Mouse (Mus musculus): ENCODE results near the gene Itgad. TPM values are rescaled to one million over a fixed set of nuclear protein-coding genes. Genes with fewer than 3 reads are reported as not detected.

The Itgad gene
- polyA plus RNA-seq, 1 experiment, result 0.56 TPM

DNA sequence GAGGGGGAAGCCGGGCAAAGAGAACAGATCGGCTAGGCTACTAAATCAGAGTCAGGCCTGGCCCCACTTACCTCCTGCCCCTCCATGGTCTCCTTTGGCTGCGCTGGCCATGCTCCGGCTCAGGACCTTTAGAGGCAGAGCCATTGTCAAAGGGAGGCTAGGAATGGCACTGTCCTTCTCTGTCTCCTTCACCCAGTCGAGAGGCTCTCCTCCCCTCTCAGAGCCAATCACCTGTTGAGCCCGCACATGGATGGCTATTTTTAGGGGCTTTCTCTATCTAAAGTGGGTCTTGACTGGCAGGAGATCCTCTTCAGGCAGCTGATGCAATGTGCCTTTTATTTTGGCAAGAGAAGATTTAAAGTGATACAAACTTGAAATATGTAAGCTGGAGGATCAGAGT lies 52.0 kb downstream of the Itgad start, which contains the start of gene Cox6a2:
TSS of gene Cox6a2 (minus strand) at position 236 of the 400 bp plus-strand sequence.
- WGBS, result 64% methylated on average over 6 of the region's 6 CpGs
- H3K4me1 ChIP-seq (ENCODE audit: control insufficient read depth, insufficient read depth, low read length), result no peaks in the 10 kb centered on the region
- TF ChIP-seq POLR2A (IDR thresholded peaks at IDR 0.05; ENCODE audit: borderline replicate concordance, extremely low read depth, low read depth, low read length) (no peak), CTCF (IDR thresholded peaks at IDR 0.05; ENCODE audit: insufficient read depth, low read length) (no peak)
- H3K4me3 ChIP-seq (replicated peaks; ENCODE audit: extremely low read depth, low read depth, low read length), result peak within 1 kb of the TSS; percentile 4
- DNase-seq, result peak; percentile 16

DNA sequence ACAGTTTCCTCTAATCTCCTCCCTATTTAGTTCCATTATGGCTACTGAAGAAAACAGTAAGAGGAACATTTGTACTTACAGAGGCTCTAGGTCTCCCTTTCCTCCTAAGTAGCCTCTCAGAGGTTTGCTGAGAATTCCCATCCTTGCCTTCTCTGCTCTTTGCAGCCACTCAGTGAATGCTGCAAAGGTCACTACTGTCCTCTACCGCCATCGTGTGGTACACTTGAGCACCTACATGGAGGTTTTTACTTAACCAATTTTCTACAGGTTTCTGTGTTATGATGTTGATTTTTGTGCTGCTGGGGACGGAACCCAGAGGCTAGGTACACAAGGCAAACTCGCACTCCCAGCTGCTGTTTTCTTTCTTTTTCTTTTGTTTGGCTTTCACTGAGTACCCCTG lies 54.0 kb downstream of the Itgad start:
- peak; percentile 41 for DNase-seq
- 4% methylated on average over 4 of the region's 4 CpGs for WGBS

GRCm38 (mm10) chr7:128209826-128210225 lies 55.6 kb downstream of the Itgad start:
- Histone ChIP-seq H3K4me3 (replicated peaks; ENCODE audit: extremely low read depth, low read depth, low read length) (no peak overlapping the region), H3K4me1 (ENCODE audit: control insufficient read depth, insufficient read depth, low read length) (no peaks in the 10 kb centered on the region)
- no peak for DNase-seq
- TF ChIP-seq CTCF (IDR thresholded peaks at IDR 0.05; ENCODE audit: insufficient read depth, low read length) (no peak), POLR2A (IDR thresholded peaks at IDR 0.05; ENCODE audit: borderline replicate concordance, extremely low read depth, low read depth, low read length) (no peak)
- WGBS, result 44% methylated on average over 3 of the region's 3 CpGs

More for the DNA sequence above, 54.0 kb downstream of the Itgad start:
- no peaks in the 10 kb centered on the region for H3K4me1 ChIP-seq (ENCODE audit: control insufficient read depth, insufficient read depth, low read length)
- TF ChIP-seq POLR2A (IDR thresholded peaks at IDR 0.05; ENCODE audit: borderline replicate concordance, extremely low read depth, low read depth, low read length) (no peak), CTCF (IDR thresholded peaks at IDR 0.05; ENCODE audit: insufficient read depth, low read length) (peak; percentile 68)
- H3K4me3 ChIP-seq (replicated peaks; ENCODE audit: extremely low read depth, low read depth, low read length), result no peak overlapping the region

GRCm38 (mm10) chr7:128219952-128220351 lies 65.8 kb downstream of the Itgad start:
- 59% methylated on average over 4 of the region's 4 CpGs for WGBS
- Histone ChIP-seq H3K4me3 (replicated peaks; ENCODE audit: extremely low read depth, low read depth, low read length) (no peak overlapping the region), H3K4me1 (ENCODE audit: control insufficient read depth, insufficient read depth, low read length) (no peaks in the 10 kb centered on the region)
- no peak for DNase-seq
- TF ChIP-seq POLR2A (IDR thresholded peaks at IDR 0.05; ENCODE audit: borderline replicate concordance, extremely low read depth, low read depth, low read length), result no peak
- no peak for TF ChIP-seq CTCF (IDR thresholded peaks at IDR 0.05; ENCODE audit: insufficient read depth, low read length)

DNA sequence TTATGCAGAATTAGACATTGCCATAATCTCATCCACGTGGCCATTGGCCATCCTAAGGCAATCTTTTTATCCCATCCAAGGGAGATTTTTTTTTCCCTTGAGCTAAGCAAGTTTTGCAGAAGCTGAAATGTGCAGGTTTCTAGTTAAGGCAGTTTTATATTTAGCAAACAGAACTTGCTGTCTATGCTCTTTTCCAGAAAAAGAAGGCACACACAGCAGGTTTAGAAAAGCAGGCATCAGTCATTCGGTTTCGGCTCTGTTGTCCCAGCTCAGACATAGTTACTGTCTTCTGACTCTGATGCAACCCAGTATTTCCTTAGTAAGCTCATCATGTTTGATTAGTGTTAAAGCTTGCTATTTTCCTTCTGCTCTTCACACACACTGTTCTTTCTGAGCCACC lies 66.8 kb downstream of the Itgad start:
- WGBS, result 79% methylated on average over 3 of the region's 3 CpGs
- TF ChIP-seq CTCF (IDR thresholded peaks at IDR 0.05; ENCODE audit: insufficient read depth, low read length), result no peak
- TF ChIP-seq POLR2A (IDR thresholded peaks at IDR 0.05; ENCODE audit: borderline replicate concordance, extremely low read depth, low read depth, low read length), result no peak
- Histone ChIP-seq H3K4me1 (ENCODE audit: control insufficient read depth, insufficient read depth, low read length) (no peaks in the 10 kb centered on the region), H3K4me3 (replicated peaks; ENCODE audit: extremely low read depth, low read depth, low read length) (no peak overlapping the region)
- no peak for DNase-seq

- no peak for DNase-seq
- 39% methylated on average over 8 of the region's 8 CpGs for WGBS
- no peak overlapping the region for H3K4me3 ChIP-seq (replicated peaks; ENCODE audit: extremely low read depth, low read depth, low read length)
- no peaks in the 10 kb centered on the region for H3K4me1 ChIP-seq (ENCODE audit: control insufficient read depth, insufficient read depth, low read length)
- TF ChIP-seq CTCF (IDR thresholded peaks at IDR 0.05; ENCODE audit: insufficient read depth, low read length), result no peak
- no peak for TF ChIP-seq POLR2A (IDR thresholded peaks at IDR 0.05; ENCODE audit: borderline replicate concordance, extremely low read depth, low read depth, low read length)
Measured at GRCm38 (mm10) chr7:128231741-128232140, 77.6 kb downstream of the Itgad start.

DNA sequence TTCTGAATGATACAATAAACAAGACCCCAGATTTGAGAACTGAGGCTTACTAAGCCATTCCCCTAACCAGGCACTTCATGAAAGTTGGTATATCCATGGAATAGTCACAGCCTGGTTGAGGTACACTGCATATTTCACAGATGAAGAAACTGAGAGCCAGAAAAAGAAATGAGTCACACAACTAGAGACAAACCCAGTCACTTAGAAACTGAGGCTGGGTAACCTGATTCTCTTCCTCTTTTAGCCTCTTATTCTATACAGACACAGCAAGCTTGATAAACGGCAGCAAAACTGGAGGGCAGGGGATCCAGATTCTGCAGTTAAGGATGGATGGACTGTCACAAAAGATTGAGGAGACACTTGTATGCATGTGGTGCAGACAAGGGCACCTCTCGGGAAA lies 80.6 kb downstream of the Itgad start:
- 78% methylated on average over 2 of the region's 2 CpGs for WGBS

GRCm38 (mm10) chr7:128235481-128235880 lies 81.3 kb downstream of the Itgad start:
- no peak overlapping the region for H3K4me3 ChIP-seq (replicated peaks; ENCODE audit: extremely low read depth, low read depth, low read length)
- no peak for TF ChIP-seq CTCF (IDR thresholded peaks at IDR 0.05; ENCODE audit: insufficient read depth, low read length)
- no peak for TF ChIP-seq POLR2A (IDR thresholded peaks at IDR 0.05; ENCODE audit: borderline replicate concordance, extremely low read depth, low read depth, low read length)
- DNase-seq, result no peak
- 70% methylated on average over 1 of the region's 1 CpGs for WGBS
- no peaks in the 10 kb centered on the region for H3K4me1 ChIP-seq (ENCODE audit: control insufficient read depth, insufficient read depth, low read length)

More for the DNA sequence above, 80.6 kb downstream of the Itgad start:
- Histone ChIP-seq H3K4me3 (replicated peaks; ENCODE audit: extremely low read depth, low read depth, low read length) (no peak overlapping the region), H3K4me1 (ENCODE audit: control insufficient read depth, insufficient read depth, low read length) (no peaks in the 10 kb centered on the region)
- TF ChIP-seq POLR2A (IDR thresholded peaks at IDR 0.05; ENCODE audit: borderline replicate concordance, extremely low read depth, low read depth, low read length), result no peak
- no peak for TF ChIP-seq CTCF (IDR thresholded peaks at IDR 0.05; ENCODE audit: insufficient read depth, low read length)
- DNase-seq, result no peak

DNA sequence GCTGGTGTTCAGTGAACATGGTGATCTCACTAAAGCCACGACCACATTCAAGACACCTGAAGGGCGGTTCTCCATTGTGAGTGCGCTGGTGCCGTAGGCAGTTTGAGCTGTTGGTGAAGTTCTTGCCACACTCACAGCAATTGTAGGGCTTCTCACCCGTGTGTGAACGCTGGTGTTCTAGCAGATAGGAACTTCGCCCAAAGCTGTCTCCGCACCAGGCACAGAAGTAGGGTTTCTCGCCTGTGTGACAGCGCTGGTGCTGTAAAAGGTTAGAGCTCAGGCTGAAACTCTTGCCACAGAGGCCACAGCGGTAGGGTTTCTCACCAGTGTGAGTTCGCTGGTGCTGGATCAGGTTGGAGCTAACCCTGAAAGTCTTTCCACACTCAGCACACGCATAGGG lies 82.2 kb downstream of the Itgad start:
- Histone ChIP-seq H3K4me1 (ENCODE audit: control insufficient read depth, insufficient read depth, low read length) (no peaks in the 10 kb centered on the region), H3K4me3 (replicated peaks; ENCODE audit: extremely low read depth, low read depth, low read length) (no peak overlapping the region)
- WGBS, result 91% methylated on average over 13 of the region's 13 CpGs
- DNase-seq, result no peak
- TF ChIP-seq POLR2A (IDR thresholded peaks at IDR 0.05; ENCODE audit: borderline replicate concordance, extremely low read depth, low read depth, low read length), result no peak
- TF ChIP-seq CTCF (IDR thresholded peaks at IDR 0.05; ENCODE audit: insufficient read depth, low read length), result no peak

- WGBS, result 22% methylated on average over 37 of the region's 37 CpGs
- TF ChIP-seq CTCF (IDR thresholded peaks at IDR 0.05; ENCODE audit: insufficient read depth, low read length), result peak; percentile 50; the same call in 1 of the 2 replicates
- 0 out of 2 replicates have a peak, but pooled peaks have one; percentile 32 for TF ChIP-seq POLR2A (IDR thresholded peaks at IDR 0.05; ENCODE audit: borderline replicate concordance, extremely low read depth, low read depth, low read length)
- DNase-seq, result peak; percentile 90
- H3K4me1 ChIP-seq (ENCODE audit: control insufficient read depth, insufficient read depth, low read length), result no peaks in the 10 kb centered on the region
- peak within 1 kb of the TSS; percentile 85 for H3K4me3 ChIP-seq (replicated peaks; ENCODE audit: extremely low read depth, low read depth, low read length)
Measured at GRCm38 (mm10) chr7:128236856-128237592, 82.8 kb downstream of the Itgad start, which contains the start of gene Armc5. TSS of gene Armc5 (plus strand) at chr7:128237342.
